Mouse (Mus musculus) gastrocnemius, adult 2 months (tissue): Measurements from ENCODE around the gene Dock8. TPM values are rescaled to one million over a fixed set of nuclear protein-coding genes. Genes with fewer than 3 reads are reported as not detected.

Experiments
- DNase-seq: peaks from one replicate; pipeline ENCODE4 v3.0.0; 2022
- H3K27ac ChIP-seq: fragments of 200-600 bp; 2 replicates; pipeline ENCODE4 v1.8.1; 2022; ENCODE audit warnings: mild to moderate bottlenecking
- H3K4me3 ChIP-seq: fragments of 200-600 bp; 2 replicates; pipeline ENCODE4 v1.8.1; 2022; ENCODE audit warnings: mild to moderate bottlenecking, moderate library complexity
- CTCF ChIP-seq: fragments of 200-600 bp; IDR thresholded peaks from 2 replicates; pipeline ENCODE4 v1.8.1; 2022; ENCODE audit warnings: antibody characterized with exemption, mild to moderate bottlenecking, moderate library complexity
- intact Hi-C: fragments of 180-260 bp; cut with DNase I; formaldehyde crosslinking; loops from one replicate; pipeline ENCODE4 v1.15.1; 2025
- total RNA-seq, 2 experiments: library from RNA; stranded (reverse); gene quantifications; 2 replicates each; pipeline ENCODE4 v1.2.3; 2021

Dock8 gene
- total RNA-seq, 2 experiments from 2014 or later = 1.5 to 1.6 TPM

- no peak for TF ChIP-seq CTCF
- Histone ChIP-seq H3K4me3 (no peak overlapping the region), H3K27ac (no peak overlapping the region)
- intact Hi-C loops = no loop called here
- no peak for DNase-seq
These were observed 15.4 kb upstream of the Dock8 start for GRCm38 (mm10) chr19:24983857-24984498.

DNA sequence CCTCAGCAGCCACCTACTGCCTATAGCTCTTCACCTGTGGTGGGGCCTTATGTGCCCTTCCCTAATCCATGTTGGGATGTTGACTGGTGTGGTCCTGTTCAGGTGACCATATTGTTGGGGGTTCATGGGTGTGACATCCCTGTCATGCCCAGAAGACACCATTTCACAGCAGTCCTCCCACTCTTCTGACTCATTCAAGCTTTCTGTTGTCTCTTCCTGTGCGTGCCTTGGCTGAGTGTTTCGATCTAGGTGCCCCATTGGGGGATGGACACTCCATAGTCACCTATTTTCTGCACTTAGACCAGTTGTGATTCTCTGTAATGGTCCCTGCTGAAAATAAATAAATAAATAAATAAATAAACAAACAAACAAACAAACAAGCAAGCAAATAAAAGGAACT lies 14.3 kb upstream of the Dock8 start:
- TF ChIP-seq CTCF = no peak

DNA sequence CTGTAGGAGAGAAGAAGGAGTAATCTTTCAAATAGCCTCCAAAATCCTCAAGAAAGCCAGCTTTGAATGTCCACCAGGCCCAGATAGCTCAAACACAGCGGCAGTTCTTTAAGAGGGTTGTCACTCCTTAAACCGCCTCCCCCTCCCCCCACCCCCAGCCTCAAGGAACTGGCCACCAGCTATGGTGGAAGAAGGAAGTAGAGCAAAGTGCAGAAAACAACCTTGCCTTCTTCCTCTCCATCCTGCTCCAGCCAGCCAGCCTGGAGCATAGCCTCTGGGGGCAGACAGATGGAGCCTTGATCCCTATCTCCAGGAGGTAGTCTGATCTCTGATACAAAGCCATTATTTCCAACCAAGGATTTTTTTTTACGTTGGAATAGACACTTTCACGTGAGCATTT lies 12.0 kb upstream of the Dock8 start:
- intact Hi-C loops = no loop called here
- H3K27ac ChIP-seq = no peak overlapping the region
- TF ChIP-seq CTCF = no peak
- no peak overlapping the region for H3K4me3 ChIP-seq
- no peak for DNase-seq

More for the DNA sequence above, 14.3 kb upstream of the Dock8 start:
- intact Hi-C loops = no loop called here
- H3K4me3 ChIP-seq = no peak overlapping the region
- no peak for DNase-seq
- H3K27ac ChIP-seq = no peak overlapping the region

DNA sequence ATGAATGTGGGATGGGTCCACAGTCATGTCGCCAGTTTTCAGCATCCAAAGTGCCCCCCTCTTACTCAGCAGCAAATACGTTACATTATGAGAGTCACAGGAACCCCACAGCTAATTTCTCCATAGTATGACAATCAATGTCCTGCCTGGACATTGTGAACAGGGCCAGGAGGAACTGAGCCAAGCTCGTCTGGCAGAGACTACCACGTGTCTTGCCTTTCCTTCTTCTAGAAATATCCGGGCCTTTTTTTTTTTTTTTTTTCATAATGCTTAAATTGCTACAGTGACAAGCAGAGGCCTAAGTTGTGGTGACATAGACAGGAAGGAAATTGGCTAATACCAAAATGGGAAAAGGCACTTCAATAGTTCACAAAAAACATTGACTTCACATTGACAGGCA lies 10.5 kb upstream of the Dock8 start:
- no peak for TF ChIP-seq CTCF
- intact Hi-C loops = no loop called here
- peak; percentile 28 for DNase-seq
- Histone ChIP-seq H3K4me3 (no peak overlapping the region), H3K27ac (no peak overlapping the region)

GRCm38 (mm10) chr19:24990138-24990822 lies 9.1 kb upstream of the Dock8 start:
- intact Hi-C loops = no loop called here
- no peak for DNase-seq
- H3K27ac ChIP-seq = no peak overlapping the region
- H3K4me3 ChIP-seq = no peak overlapping the region
- no peak for TF ChIP-seq CTCF

DNA sequence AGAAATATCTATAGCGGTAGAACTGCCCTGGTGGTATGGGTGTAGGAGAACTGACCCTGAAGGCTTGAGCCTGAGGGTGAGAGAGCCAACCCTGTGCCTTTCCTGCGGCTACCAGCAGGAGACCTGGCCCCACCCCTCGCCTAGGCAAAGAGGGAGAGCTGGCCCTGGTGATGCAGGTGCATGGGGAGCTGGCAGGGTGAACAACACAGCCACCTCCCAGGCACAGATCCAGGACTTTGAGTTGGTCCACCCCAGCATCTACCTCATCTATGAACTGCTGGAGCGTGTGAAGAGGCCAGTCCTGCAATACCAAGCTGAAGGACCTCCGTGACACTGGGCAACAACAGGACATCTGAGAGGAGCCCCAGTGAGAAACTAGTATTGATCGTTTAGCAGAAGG lies 5.8 kb upstream of the Dock8 start:
- no peak for DNase-seq
- TF ChIP-seq CTCF = no peak
- intact Hi-C loops = no loop called here
- Histone ChIP-seq H3K27ac (no peak overlapping the region), H3K4me3 (no peak overlapping the region)

DNA sequence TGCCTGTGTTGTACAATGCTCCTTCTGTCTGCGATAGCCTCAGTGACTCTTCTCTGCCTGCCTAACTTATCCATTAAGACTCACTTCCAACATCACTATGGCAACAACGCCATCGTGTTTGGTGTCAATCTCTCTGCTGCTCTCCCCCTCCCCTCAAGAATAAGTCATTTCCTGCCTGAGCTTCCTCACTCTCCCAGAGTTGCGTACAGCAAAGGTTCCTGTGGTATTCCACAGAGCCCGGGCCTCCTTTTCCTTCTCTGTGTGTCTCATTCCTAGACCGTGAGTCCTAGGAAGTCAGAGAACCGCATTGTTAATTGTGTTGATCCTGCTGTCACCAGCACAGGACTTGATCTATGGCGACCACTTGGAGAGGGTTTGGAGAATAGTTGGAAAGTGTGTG lies 4.4 kb upstream of the Dock8 start:
- H3K27ac ChIP-seq = no peak overlapping the region

DNA sequence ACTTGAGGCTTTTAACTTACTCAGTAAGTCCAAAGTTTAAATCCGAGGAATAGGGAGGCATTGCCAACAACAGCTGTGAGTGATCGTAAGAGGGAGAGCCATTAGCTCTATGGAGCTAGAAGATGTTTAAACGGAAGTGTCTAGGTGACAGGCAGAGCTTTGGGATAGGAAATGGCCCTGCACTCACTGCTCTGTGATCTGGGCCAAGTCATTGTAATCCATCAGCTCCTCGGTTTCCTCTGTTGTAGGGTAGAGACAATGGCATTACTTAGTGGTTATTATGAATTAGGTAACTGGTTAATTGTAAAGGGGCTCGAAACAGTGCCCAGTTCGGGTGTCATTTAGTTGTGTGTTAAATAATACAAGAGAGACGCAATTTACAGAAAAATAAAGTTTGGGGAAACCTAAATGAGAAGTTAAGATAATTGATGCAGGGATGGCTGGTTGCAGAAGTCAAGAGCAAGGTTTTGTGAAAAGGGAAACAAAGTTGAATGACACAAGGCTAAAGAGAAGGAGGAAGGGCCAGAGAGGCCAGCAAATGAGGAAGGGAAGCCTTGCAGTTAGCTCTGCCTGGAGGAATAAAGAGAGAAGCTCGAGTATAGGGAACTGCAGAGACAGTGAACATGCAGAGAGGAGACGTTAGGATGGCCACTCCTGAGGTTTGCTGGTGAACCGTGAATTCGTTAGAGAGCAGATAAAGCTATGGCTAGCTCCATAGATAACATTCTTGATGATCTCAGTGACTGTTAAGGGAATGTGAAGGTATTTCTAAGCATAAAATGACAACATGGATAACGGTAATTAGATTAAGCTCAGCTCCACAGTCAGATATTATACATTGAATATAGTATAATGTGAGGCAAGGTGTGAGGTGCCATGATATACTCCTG lies 2.3 kb upstream of the Dock8 start:
- TF ChIP-seq CTCF = no peak
- intact Hi-C loops = loop anchor here (5.0 kb wide), 1 partner anchor 35 kb away; the partner anchor contains the start of gene Cbwd1
- Histone ChIP-seq H3K4me3 (no peak overlapping the region), H3K27ac (no peak overlapping the region)
- DNase-seq = no peak

More for the DNA sequence above, 4.4 kb upstream of the Dock8 start:
- TF ChIP-seq CTCF = no peak
- H3K4me3 ChIP-seq = no peak overlapping the region
- intact Hi-C loops = loop anchor here (5.0 kb wide), 1 partner anchor 33 kb away; the partner anchor contains the start of gene Cbwd1
- no peak for DNase-seq

DNA sequence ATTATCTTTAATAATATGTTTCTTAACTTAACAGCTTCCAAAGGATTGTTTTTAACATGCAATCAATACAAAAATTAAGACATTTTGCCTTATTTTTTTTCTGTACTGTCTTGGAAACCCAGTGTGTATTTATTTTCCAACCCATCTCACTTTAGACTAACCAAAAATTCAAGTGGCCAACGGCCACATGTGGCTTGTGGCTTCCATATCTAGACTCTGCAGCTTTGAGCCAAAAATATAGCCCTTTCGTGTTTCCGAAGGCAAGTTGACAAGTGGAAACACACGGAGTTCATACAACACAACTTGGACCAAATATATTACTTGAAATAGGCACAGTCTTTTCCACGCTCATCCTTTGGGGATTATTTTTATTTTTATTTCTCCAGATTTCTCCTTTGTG lies 773 bp upstream of the Dock8 start:
- no peak for DNase-seq
- no peak for TF ChIP-seq CTCF
- peak overlapping the region; percentile 83 for H3K4me3 ChIP-seq
- peak overlapping the region; percentile 81 for H3K27ac ChIP-seq
- intact Hi-C loops = loop anchor here (5.0 kb wide), 1 partner anchor 36 kb away; the partner anchor contains the start of gene Cbwd1

DNA sequence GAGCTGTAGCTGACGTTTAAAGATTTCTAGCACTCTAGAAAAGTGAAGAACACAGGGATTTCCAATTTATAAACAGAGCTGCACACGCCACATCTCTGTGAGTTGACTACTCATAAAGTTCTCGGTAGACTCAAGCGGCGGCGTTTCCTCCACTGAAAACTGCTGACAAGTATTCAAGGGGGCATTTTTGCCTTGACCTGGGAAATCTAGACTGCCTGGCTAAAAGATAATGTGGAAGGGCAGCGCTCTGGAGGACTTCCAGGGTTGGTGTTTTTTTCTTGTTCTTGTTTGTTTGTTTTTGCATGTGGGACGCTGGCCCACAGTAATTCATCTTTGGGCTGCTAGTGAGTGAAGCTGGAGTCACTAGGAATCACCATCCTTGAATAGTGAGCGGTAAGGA lies 819 bp downstream of the Dock8 start:
- H3K4me3 ChIP-seq = peak overlapping the region; percentile 83
- intact Hi-C loops = no loop called here
- DNase-seq = no peak
- no peak for TF ChIP-seq CTCF
- peak overlapping the region; percentile 81 for H3K27ac ChIP-seq

DNA sequence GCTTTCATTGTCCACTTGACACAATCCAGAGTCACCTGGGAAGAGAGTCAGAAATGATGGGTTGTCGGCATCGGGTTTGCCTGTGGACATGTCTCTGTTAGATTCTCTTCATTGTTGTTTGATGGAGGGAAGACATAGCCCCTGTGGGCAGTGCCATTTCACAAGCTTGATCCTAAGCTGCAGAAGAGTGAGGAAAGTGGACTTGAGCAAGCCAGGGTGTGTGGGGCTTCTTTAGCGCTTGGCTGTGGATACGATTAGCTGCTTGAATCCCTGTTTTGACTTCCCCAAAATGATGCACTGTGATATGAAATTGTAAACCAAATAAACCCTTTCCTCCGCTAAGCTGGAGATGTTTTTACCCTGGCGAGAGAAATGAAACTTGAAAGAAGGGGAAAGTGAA lies 2.7 kb downstream of the Dock8 start:
- H3K4me3 ChIP-seq = no peak overlapping the region
- intact Hi-C loops = no loop called here
- no peak for TF ChIP-seq CTCF

GRCm38 (mm10) chr19:25002828-25003227 lies 3.5 kb downstream of the Dock8 start:
- intact Hi-C loops = no loop called here
- Histone ChIP-seq H3K27ac (no peak overlapping the region), H3K4me3 (no peak overlapping the region)
- TF ChIP-seq CTCF = no peak
- DNase-seq = no peak

More for the DNA sequence above, 2.7 kb downstream of the Dock8 start:
- no peak overlapping the region for H3K27ac ChIP-seq
- no peak for DNase-seq

GRCm38 (mm10) chr19:25003810-25004209 lies 4.5 kb downstream of the Dock8 start:
- intact Hi-C loops = no loop called here
- Histone ChIP-seq H3K27ac (no peak overlapping the region), H3K4me3 (no peak overlapping the region)
- TF ChIP-seq CTCF = no peak
- no peak for DNase-seq
